Mouse (Mus musculus) liver, embryonic 16.5 days (tissue): Measurements from ENCODE around the gene Retnlg. TPM values are rescaled to one million over a fixed set of nuclear protein-coding genes. Genes with fewer than 3 reads are reported as not detected.

Source experiments
- polyA plus RNA-seq: library from polyadenylated mRNA; unstranded; fragments of >200 nt; fragmentation: Nextera tagmentation; extraction: Ambion mirVana; gene quantifications from 2 replicates; pipeline ENCODE4 v1.2.1, GENCODE M21; 2015

Gene Retnlg
- polyA plus RNA-seq, 1 experiment from 2014 or later = 25.2 TPM

Other genes with a start within 250 kb of the Retnlg start
- gene Trat1, start 100.6 kb upstream of the Retnlg start, polyA plus RNA-seq = not detected in 2 replicates
- gene Retnlb, start 55.8 kb upstream of the Retnlg start, polyA plus RNA-seq = not detected in 2 replicates
- gene Retnla, start 30.1 kb upstream of the Retnlg start, polyA plus RNA-seq = not detected in 2 replicates
- gene Dzip3, start 121.5 kb downstream of the Retnlg start, polyA plus RNA-seq = 3.9 and 4.9 TPM in 2 replicates
- 14.2 and 15.9 TPM in 2 replicates for gene Cip2a, start 121.6 kb downstream of the Retnlg start, polyA plus RNA-seq
- gene Myh15, start 184.9 kb downstream of the Retnlg start, polyA plus RNA-seq = not detected in 2 replicates